16 mouse cellular contexts compared by ENCODE assay signal in genomic region chr16:21827581-21827980, GRCm38 (mm10). TPM values are rescaled to one million over a fixed set of nuclear protein-coding genes. Genes with fewer than 3 reads are reported as not detected.
A peak's percentile ranks its signal among the peaks of the same experiment; 100 is the strongest.
DNase-seq lines count a peak whose midpoint lies in the region; ATAC-seq lines count a peak whose summit lies in the region.
"Had no signal": no experiment of that assay in that cellular context is flagged by ENCODE, and none has a peak within 500 bp of the region (broad histone marks: within the 10 kb centered on the region; RNA-seq: fewer than 3 reads in every experiment).

No protein-coding gene starts in this region.

- no peak overlapping the region for H3K4me2 ChIP-seq in embryonic facial prominence, embryonic 13.5 days
- H3K4me2 ChIP-seq in midbrain, embryonic 13.5 days (replicated peaks): no peak overlapping the region
- H3K4me2 ChIP-seq in midbrain, embryonic 16.5 days (ENCODE audit: low read length): no peak overlapping the region
- 0 out of 2 replicates have a peak overlapping the region, but pooled peaks have one; percentile 9 for H3K4me2 ChIP-seq in stomach, embryonic 16.5 days (ENCODE audit: low read depth, low read length)
- H3K4me2 ChIP-seq: heart, embryonic 15.5 days; hindbrain, embryonic 12.5 days; lung, embryonic 14.5 days had no signal

- H3K9me3 ChIP-seq in embryonic facial prominence, embryonic 13.5 days: no peaks in the 10 kb centered on the region
- no peaks in the 10 kb centered on the region for H3K9me3 ChIP-seq in embryonic facial prominence, embryonic 10.5 days
- H3K9me3 ChIP-seq in midbrain, embryonic 13.5 days: no peaks in the 10 kb centered on the region
- H3K9me3 ChIP-seq in midbrain, embryonic 16.5 days (replicated peaks; ENCODE audit: control insufficient read depth, low read length, poor library complexity, severe bottlenecking): no peaks in the 10 kb centered on the region
- no peaks in the 10 kb centered on the region for H3K9me3 ChIP-seq in limb, embryonic 10.5 days (replicated peaks)
- H3K9me3 ChIP-seq in stomach, embryonic 16.5 days (replicated peaks; ENCODE audit: control insufficient read depth, low read length): no peaks in the 10 kb centered on the region
- H3K9me3 ChIP-seq: heart, embryonic 15.5 days; hindbrain, embryonic 12.5 days had no signal

- 78% methylated on average over 4 of the region's 4 CpGs for WGBS in embryonic facial prominence, embryonic 13.5 days
- 78% methylated on average over 4 of the region's 4 CpGs for WGBS in embryonic facial prominence, embryonic 10.5 days
- WGBS in midbrain, embryonic 13.5 days: 77% methylated on average over 4 of the region's 4 CpGs
- 83% methylated on average over 4 of the region's 4 CpGs for WGBS in midbrain, embryonic 16.5 days
- whole genome bisulfite sequencing in limb, embryonic 10.5 days: 84% methylated on average over 4 of the region's 4 CpGs
- WGBS in stomach, embryonic 16.5 days: 62% methylated on average over 4 of the region's 4 CpGs

- ATAC-seq in embryonic facial prominence, embryonic 13.5 days (ENCODE audit: insufficient number of reproducible peaks, insufficient read depth, low FRiP score, low TSS enrichment, low read depth): no peak
- no peak for ATAC-seq in midbrain, embryonic 13.5 days
- ATAC-seq in midbrain, embryonic 16.5 days: no peak
- ATAC-seq in stomach, embryonic 16.5 days (ENCODE audit: insufficient read depth, low FRiP score): peak; percentile 9; the same call in 1 of the 2 replicates

- H3K27ac ChIP-seq in embryonic facial prominence, embryonic 13.5 days: peak overlapping the region; percentile 45; the same call in 1 of the 2 replicates
- no peak overlapping the region for H3K27ac ChIP-seq in embryonic facial prominence, embryonic 10.5 days (replicated peaks)
- peak overlapping the region; percentile 14; the same call in 1 of the 2 replicates for H3K27ac ChIP-seq in midbrain, embryonic 13.5 days
- H3K27ac ChIP-seq in midbrain, embryonic 16.5 days (ENCODE audit: low read length): no peak overlapping the region
- 0 out of 2 replicates have a peak overlapping the region, but pooled peaks have one; percentile 14 for H3K27ac ChIP-seq in limb, embryonic 10.5 days
- H3K27ac ChIP-seq in stomach, embryonic 16.5 days (ENCODE audit: low read length): peak overlapping the region; percentile 60; the same call in 1 of the 2 replicates
- H3K27ac ChIP-seq: heart, embryonic 15.5 days; hindbrain, embryonic 12.5 days had no signal

- no peaks in the 10 kb centered on the region for H3K36me3 ChIP-seq in embryonic facial prominence, embryonic 13.5 days
- no peaks in the 10 kb centered on the region for H3K36me3 ChIP-seq in embryonic facial prominence, embryonic 10.5 days (replicated peaks)
- no peaks in the 10 kb centered on the region for H3K36me3 ChIP-seq in midbrain, embryonic 13.5 days
- no peaks in the 10 kb centered on the region for H3K36me3 ChIP-seq in midbrain, embryonic 16.5 days (ENCODE audit: control insufficient read depth, insufficient read depth, low read length)
- no peaks in the 10 kb centered on the region for H3K36me3 ChIP-seq in limb, embryonic 10.5 days
- no peaks in the 10 kb centered on the region for H3K36me3 ChIP-seq in stomach, embryonic 16.5 days (ENCODE audit: control insufficient read depth, insufficient read depth, low read length)
- H3K36me3 ChIP-seq: heart, embryonic 15.5 days; hindbrain, embryonic 12.5 days had no signal

- no peaks in the 10 kb centered on the region for H3K27me3 ChIP-seq in embryonic facial prominence, embryonic 13.5 days
- no peaks in the 10 kb centered on the region for H3K27me3 ChIP-seq in embryonic facial prominence, embryonic 10.5 days (replicated peaks; ENCODE audit: low read depth, poor library complexity, severe bottlenecking)
- no peaks in the 10 kb centered on the region for H3K27me3 ChIP-seq in midbrain, embryonic 13.5 days
- no peaks in the 10 kb centered on the region for H3K27me3 ChIP-seq in midbrain, embryonic 16.5 days (ENCODE audit: control insufficient read depth, insufficient read depth, low read depth, low read length)
- H3K27me3 ChIP-seq in limb, embryonic 10.5 days (ENCODE audit: low read depth, poor library complexity, severe bottlenecking): no peaks in the 10 kb centered on the region
- no peaks in the 10 kb centered on the region for H3K27me3 ChIP-seq in stomach, embryonic 16.5 days (ENCODE audit: control insufficient read depth, insufficient read depth, low read length)
- H3K27me3 ChIP-seq: CH12.LX; heart, embryonic 15.5 days; hindbrain, embryonic 12.5 days had no signal

- no peak overlapping the region for H3K4me3 ChIP-seq in embryonic facial prominence, embryonic 13.5 days
- H3K4me3 ChIP-seq in embryonic facial prominence, embryonic 10.5 days: no peak overlapping the region
- no peak overlapping the region for H3K4me3 ChIP-seq in midbrain, embryonic 13.5 days (replicated peaks)
- no peak overlapping the region for H3K4me3 ChIP-seq in midbrain, embryonic 16.5 days (ENCODE audit: low read depth, low read length)
- no peak overlapping the region for H3K4me3 ChIP-seq in limb, embryonic 10.5 days
- H3K4me3 ChIP-seq in stomach, embryonic 16.5 days (replicated peaks; ENCODE audit: low read length): no peak overlapping the region
- H3K4me3 ChIP-seq: heart, embryonic 15.5 days; hindbrain, embryonic 12.5 days had no signal

- no peak for DNase-seq in embryonic facial prominence, embryonic 10.5 days (ENCODE audit: low spot score)
- DNase-seq in limb, embryonic 10.5 days (ENCODE audit: low spot score): no peak
- no peak for DNase-seq in cerebellum, adult 18-20 months
- no peak for DNase-seq in layer of hippocampus, postnatal 10 days (ENCODE audit: low spot score in 2 of 2)
- DNase-seq: cerebellum, adult 9-11 months; embryo, embryonic 11 days; gastrocnemius, postnatal 36 days; right cerebral cortex, postnatal 4 days had no signal

- H3K4me1 ChIP-seq in embryonic facial prominence, embryonic 13.5 days: peaks cover 13% of the 10 kb centered on the region
- H3K4me1 ChIP-seq in embryonic facial prominence, embryonic 10.5 days: peaks cover 8% of the 10 kb centered on the region
- H3K4me1 ChIP-seq in midbrain, embryonic 13.5 days (replicated peaks): no peaks in the 10 kb centered on the region
- H3K4me1 ChIP-seq in midbrain, embryonic 16.5 days (ENCODE audit: control insufficient read depth, insufficient read depth, low read length): no peaks in the 10 kb centered on the region
- peaks cover 6% of the 10 kb centered on the region; the same call in 1 of the 2 replicates for H3K4me1 ChIP-seq in limb, embryonic 10.5 days
- peaks cover 3% of the 10 kb centered on the region; the same call in 1 of the 2 replicates for H3K4me1 ChIP-seq in stomach, embryonic 16.5 days (ENCODE audit: control insufficient read depth, insufficient read depth, low read length)
- H3K4me1 ChIP-seq: hindbrain, embryonic 12.5 days had no signal

- no peak overlapping the region for H3K9ac ChIP-seq in embryonic facial prominence, embryonic 13.5 days
- H3K9ac ChIP-seq in midbrain, embryonic 13.5 days (replicated peaks): no peak overlapping the region
- no peak overlapping the region for H3K9ac ChIP-seq in midbrain, embryonic 16.5 days (ENCODE audit: low read depth, low read length)
- H3K9ac ChIP-seq in stomach, embryonic 16.5 days (ENCODE audit: low read length): no peak overlapping the region
- H3K9ac ChIP-seq: heart, embryonic 15.5 days; hindbrain, embryonic 12.5 days; lung, embryonic 14.5 days had no signal

RNA-seq across cellular contexts. Expression of gene Map3k13, which starts 33.4 kb away (rescaled TPM):
- 0.81 and 0.95 TPM in 2 replicates for polyA plus RNA-seq in embryonic facial prominence, embryonic 13.5 days (2015; fragmentation: Nextera tagmentation; extraction: Ambion mirVana)
- polyA plus RNA-seq in embryonic facial prominence, embryonic 10.5 days (2016; fragmentation: Nextera tagmentation; extraction: Ambion mirVana): 1.9 and 2.1 TPM in 2 replicates
- 7.6 and 8.3 TPM in 2 replicates for polyA plus RNA-seq in midbrain, embryonic 13.5 days (2015; fragmentation: Nextera tagmentation; extraction: Ambion mirVana)
- 6.4 TPM in 2 replicates for polyA plus RNA-seq in midbrain, embryonic 16.5 days (2015; fragmentation: Nextera tagmentation; extraction: Ambion mirVana)
- polyA plus RNA-seq in limb, embryonic 10.5 days (2016; fragmentation: Nextera tagmentation; extraction: Ambion mirVana): 1.2 and 1.8 TPM in 2 replicates
- 1.2 and 1.3 TPM in 2 replicates for polyA plus RNA-seq in stomach, embryonic 16.5 days (2015; fragmentation: Nextera tagmentation; extraction: Ambion mirVana)
- 10 to 100 TPM; 13.5 to 15.1 TPM for total RNA-seq in layer of hippocampus, postnatal 10 days (2021)

RNA-seq across cellular contexts. Expression of gene Ehhadh, which starts 40.0 kb away (rescaled TPM):
- 2.3 and 2.4 TPM in 2 replicates for polyA plus RNA-seq in embryonic facial prominence, embryonic 13.5 days (2015; fragmentation: Nextera tagmentation; extraction: Ambion mirVana)
- 1.8 and 2.1 TPM in 2 replicates for polyA plus RNA-seq in embryonic facial prominence, embryonic 10.5 days (2016; fragmentation: Nextera tagmentation; extraction: Ambion mirVana)
- 1.2 and 1.3 TPM in 2 replicates for polyA plus RNA-seq in midbrain, embryonic 13.5 days (2015; fragmentation: Nextera tagmentation; extraction: Ambion mirVana)
- polyA plus RNA-seq in midbrain, embryonic 16.5 days (2015; fragmentation: Nextera tagmentation; extraction: Ambion mirVana): 1.8 and 1.9 TPM in 2 replicates
- 1.6 and 2.5 TPM in 2 replicates for polyA plus RNA-seq in limb, embryonic 10.5 days (2016; fragmentation: Nextera tagmentation; extraction: Ambion mirVana)
- 5.7 and 6.4 TPM in 2 replicates for polyA plus RNA-seq in stomach, embryonic 16.5 days (2015; fragmentation: Nextera tagmentation; extraction: Ambion mirVana)
- total RNA-seq in layer of hippocampus, postnatal 10 days (2021): 1 to 10 TPM; 1.1 to 1.2 TPM

Comparison
In these comparisons a context has a peak if more than half of its experiments do, and no peak if none do; other contexts are left out.
1. H3K27ac ChIP-seq: peak in embryonic facial prominence, embryonic 13.5 days (single experiment), midbrain, embryonic 13.5 days (single experiment), limb, embryonic 10.5 days (single experiment) and stomach, embryonic 16.5 days (single experiment); none in embryonic facial prominence, embryonic 10.5 days (single experiment) and midbrain, embryonic 16.5 days (single experiment).